Mouse (Mus musculus) WW6 (cell line): ENCODE measurements around the gene Paqr6.

Experiments used
- DNase-seq: peaks from one replicate; pipeline ENCODE4 v3.0.0-alpha.2; 2013; ENCODE audit warnings: low read depth, low spot score

Paqr6 gene

GRCm38 (mm10) chr3:88409741-88410644 lies 45.6 kb downstream of the Paqr6 start, which contains the start of gene Pmf1:
Gene Pmf1, minus strand, starts transcription at chr3:88410331.
- DNase-seq: peak; percentile 87

DNA sequence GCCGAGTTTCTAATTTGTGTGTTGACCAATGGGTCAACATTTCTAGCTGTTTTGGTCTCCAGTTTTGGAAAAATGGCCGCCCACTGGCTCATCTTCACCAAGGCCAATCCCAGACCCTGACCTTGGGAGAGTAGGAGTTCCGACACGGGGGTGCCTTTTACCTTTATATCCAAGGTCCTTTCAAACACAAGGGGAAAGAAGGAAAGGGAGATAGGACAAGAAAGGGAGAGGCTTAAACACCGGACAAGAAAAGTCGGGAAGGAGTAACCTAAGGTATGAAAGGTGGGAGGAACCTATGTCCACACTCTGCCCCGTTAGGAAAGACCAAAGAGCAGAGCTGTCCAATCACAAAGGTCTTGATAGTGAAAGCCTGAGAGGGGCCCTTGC lies 46.3 kb downstream of the Paqr6 start:
- DNase-seq: no peak

- no peak for DNase-seq
Measured at GRCm38 (mm10) chr3:88411681-88412080, 47.3 kb downstream of the Paqr6 start.

GRCm38 (mm10) chr3:88412636-88413035 lies 48.3 kb downstream of the Paqr6 start:
- DNase-seq: no peak

- DNase-seq: no peak
Measured at GRCm38 (mm10) chr3:88415668-88416067, 51.3 kb downstream of the Paqr6 start.

- DNase-seq: no peak
Measured at GRCm38 (mm10) chr3:88418016-88418415, 53.6 kb downstream of the Paqr6 start.
